Mouse (Mus musculus): ENCODE measurements around the gene Dusp18. TPM values are rescaled to one million over a fixed set of nuclear protein-coding genes. Genes with fewer than 3 reads are reported as not detected.
A peak's percentile ranks its signal among the peaks of the same experiment; 100 is the strongest.
"Not testable (repeated sequence)": the region's sequence is repeated elsewhere in the genome, so short reads cannot be mapped to it uniquely, and the experiment has no call there.

Gene Dusp18
- polyA plus RNA-seq, 1 experiment from 2014 or later = 5.6 TPM

DNA sequence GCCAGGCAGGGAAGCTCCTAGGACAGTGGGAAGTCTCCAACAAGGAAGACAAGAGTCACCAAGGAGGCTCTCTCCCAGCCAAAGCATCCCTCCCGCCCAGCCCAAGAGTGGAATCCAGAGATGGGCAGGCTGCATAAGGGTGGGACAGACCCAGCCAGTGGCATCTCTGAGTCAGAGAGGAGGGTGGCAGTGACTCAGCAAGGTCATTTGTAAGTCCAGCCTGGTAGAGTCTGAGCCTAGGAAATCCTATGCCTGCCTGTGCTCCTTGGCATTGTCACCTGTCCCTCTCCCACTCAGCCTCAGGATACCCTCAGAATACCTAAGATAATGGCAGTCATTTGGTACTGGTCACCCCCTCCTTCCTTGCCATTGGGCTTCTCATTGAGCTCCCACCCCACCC is 10.4 kb downstream of the Dusp18 start:
- H3K27ac ChIP-seq (ENCODE audit: low read length) = no peak overlapping the region
- no peaks in the 10 kb centered on the region for H3K27me3 ChIP-seq (replicated peaks; ENCODE audit: control insufficient read depth, insufficient read depth, low read length)
- ATAC-seq = no peak
- H3K9me3 ChIP-seq (ENCODE audit: control insufficient read depth, low read length) = no peaks in the 10 kb centered on the region
- H3K9ac ChIP-seq (ENCODE audit: low read depth, low read length) = no peak overlapping the region
- H3K36me3 ChIP-seq (ENCODE audit: control insufficient read depth, insufficient read depth, low read length) = no peaks in the 10 kb centered on the region
- H3K4me2 ChIP-seq (ENCODE audit: low read depth, low read length) = no peak overlapping the region
- no peaks in the 10 kb centered on the region for H3K4me1 ChIP-seq (ENCODE audit: control insufficient read depth, insufficient read depth, low read length)
- 76% methylated on average over 1 of the region's 1 CpGs for WGBS
- no peak overlapping the region for H3K4me3 ChIP-seq (ENCODE audit: low read length)

DNA sequence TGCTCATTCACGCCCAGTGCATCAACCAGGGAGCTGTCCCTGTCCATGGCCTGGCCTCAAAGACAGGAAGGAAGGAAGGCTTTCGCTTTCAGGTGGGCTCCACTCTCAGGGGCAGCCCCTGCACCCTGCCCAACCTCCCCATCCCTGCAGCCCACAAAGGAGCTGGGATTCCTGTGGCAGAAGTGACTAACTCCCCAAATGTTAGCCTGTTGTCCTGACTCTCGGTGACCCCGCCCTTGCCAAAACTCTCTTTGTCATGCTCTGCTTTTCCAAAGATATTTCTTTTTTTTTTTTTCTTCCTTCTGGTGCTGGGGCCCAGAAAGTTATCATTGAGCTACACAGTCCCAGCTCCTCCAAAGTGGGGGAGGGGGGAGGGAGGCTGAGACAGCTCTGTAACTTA is 14.2 kb downstream of the Dusp18 start:
- H3K4me2 ChIP-seq (ENCODE audit: low read depth, low read length) = no peak overlapping the region
- H3K27me3 ChIP-seq (replicated peaks; ENCODE audit: control insufficient read depth, insufficient read depth, low read length) = peaks cover 4% of the 10 kb centered on the region; the same call in 1 of the 2 replicates
- no peak overlapping the region for H3K9ac ChIP-seq (ENCODE audit: low read depth, low read length)
- H3K27ac ChIP-seq (ENCODE audit: low read length) = no peak overlapping the region
- no peaks in the 10 kb centered on the region for H3K9me3 ChIP-seq (ENCODE audit: control insufficient read depth, low read length)
- peaks cover 13% of the 10 kb centered on the region for H3K4me1 ChIP-seq (ENCODE audit: control insufficient read depth, insufficient read depth, low read length)
- H3K36me3 ChIP-seq (ENCODE audit: control insufficient read depth, insufficient read depth, low read length) = no peaks in the 10 kb centered on the region
- no peak for ATAC-seq
- WGBS = 85% methylated on average over 4 of the region's 4 CpGs
- H3K4me3 ChIP-seq (ENCODE audit: low read length) = no peak overlapping the region

DNA sequence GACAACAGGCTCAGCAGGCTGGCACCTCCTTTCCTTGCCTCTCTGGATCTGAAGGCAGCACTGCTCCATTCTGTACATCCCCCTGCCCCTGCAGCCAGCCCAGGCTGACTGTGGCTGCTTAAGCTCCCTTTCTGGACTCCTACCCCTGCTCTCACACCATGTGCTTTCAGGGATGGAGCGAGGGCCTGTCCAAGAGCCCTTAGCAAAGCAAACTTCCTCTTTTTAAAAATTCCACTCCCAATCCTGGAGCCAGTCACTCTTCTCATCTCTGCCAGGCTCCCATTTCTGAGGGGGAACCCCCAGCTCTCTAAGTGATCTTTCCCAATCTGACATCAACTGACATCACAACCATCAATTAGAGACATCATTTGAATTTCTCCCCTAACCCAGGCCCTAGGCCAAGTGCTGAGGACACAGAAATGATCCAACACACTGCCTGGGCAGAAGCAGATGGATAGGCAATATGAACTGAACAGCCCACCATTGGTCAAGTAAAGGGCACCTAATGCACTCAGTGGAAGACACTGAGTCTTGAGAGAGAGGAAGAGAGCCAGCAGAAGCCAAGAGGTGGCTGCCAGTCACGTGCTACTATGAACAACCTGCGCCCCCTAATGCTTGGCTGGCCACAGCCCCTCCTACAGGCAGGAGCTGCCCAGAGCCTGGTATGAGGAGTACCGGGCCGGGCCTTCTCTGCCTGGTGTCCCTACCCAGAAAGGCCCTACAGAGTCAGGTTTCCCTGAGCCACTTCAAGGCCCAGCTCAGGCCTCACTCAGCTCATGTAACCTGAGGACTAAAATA is 15.7 kb downstream of the Dusp18 start:
- peaks cover 4% of the 10 kb centered on the region; the same call in 1 of the 2 replicates for H3K27me3 ChIP-seq (replicated peaks; ENCODE audit: control insufficient read depth, insufficient read depth, low read length)
- no peak overlapping the region for H3K9ac ChIP-seq (ENCODE audit: low read depth, low read length)
- H3K36me3 ChIP-seq (ENCODE audit: control insufficient read depth, insufficient read depth, low read length) = no peaks in the 10 kb centered on the region
- no peak for ATAC-seq
- H3K4me3 ChIP-seq (ENCODE audit: low read length) = no peak overlapping the region
- H3K27ac ChIP-seq (ENCODE audit: low read length) = no peak overlapping the region
- 72% methylated on average over 5 of the region's 5 CpGs for WGBS
- no peak overlapping the region for H3K4me2 ChIP-seq (ENCODE audit: low read depth, low read length)
- peaks cover 13% of the 10 kb centered on the region for H3K4me1 ChIP-seq (ENCODE audit: control insufficient read depth, insufficient read depth, low read length)
- no peaks in the 10 kb centered on the region for H3K9me3 ChIP-seq (ENCODE audit: control insufficient read depth, low read length)

DNA sequence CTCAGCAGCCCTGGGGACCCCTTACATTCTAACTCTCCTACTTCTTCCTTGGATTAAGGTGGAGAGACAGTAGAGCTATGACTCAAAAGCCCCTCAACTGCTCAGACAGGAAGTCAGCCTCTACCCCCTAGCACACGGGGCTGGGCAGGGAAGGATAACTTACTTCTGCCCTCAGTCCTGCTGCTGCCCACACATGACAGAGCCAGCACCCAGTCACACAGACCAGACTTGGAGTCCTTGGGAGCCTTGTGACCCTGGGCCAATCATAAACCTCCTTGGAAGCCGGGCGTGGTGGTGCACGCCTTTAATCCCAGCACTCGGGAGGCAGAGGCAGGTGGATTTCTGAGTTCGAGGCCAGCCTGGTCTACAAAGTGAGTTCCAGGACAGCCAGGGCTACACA is 16.4 kb downstream of the Dusp18 start:
- not testable (repeated sequence) for H3K9ac ChIP-seq (ENCODE audit: low read depth, low read length); H3K4me3 ChIP-seq (ENCODE audit: low read length); H3K4me2 ChIP-seq (ENCODE audit: low read depth, low read length); H3K36me3 ChIP-seq (ENCODE audit: control insufficient read depth, insufficient read depth, low read length); ATAC-seq; H3K27me3 ChIP-seq (replicated peaks; ENCODE audit: control insufficient read depth, insufficient read depth, low read length); H3K9me3 ChIP-seq (ENCODE audit: control insufficient read depth, low read length); H3K27ac ChIP-seq (ENCODE audit: low read length)
- WGBS = 90% methylated on average over 5 of the region's 6 CpGs
- peaks cover 13% of the 10 kb centered on the region for H3K4me1 ChIP-seq (ENCODE audit: control insufficient read depth, insufficient read depth, low read length)

DNA sequence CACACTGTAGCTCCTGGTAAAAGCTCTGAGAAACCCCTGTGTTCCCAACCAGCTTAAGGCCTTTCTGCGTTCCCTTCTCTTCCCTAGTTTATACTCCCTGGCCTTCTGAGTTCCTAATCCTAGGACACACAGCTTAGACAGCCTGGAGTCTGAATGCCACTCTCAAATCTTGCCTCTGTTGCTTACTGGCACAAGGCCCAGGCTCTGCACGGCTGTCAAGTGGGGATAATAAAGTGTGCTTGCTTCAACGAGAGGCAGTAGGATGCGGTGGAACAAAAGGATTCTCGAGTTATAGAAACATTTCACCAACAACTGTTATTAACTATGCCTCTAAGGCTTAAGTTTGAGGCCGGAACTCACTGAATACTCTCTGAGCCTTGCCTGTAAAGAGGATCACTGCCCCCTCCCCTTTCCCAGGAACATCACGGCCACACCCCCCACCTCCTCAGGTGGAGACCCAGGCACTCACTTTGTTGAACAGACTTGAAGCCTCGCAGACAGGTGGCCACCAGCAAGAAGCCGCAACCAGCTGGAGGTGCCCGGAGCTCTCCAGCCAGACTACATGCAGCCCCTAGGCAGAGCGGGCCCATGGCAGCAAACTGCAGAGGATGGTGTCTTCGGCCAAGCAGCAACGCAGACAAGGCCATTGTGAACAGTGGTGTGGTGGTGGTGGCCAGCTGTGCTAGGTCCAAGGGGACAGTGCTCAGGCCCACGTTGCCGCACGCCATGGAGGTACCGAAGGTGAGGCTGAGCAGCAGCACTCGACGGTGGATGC is 17.2 kb downstream of the Dusp18 start:
- Histone ChIP-seq H3K9ac (ENCODE audit: low read depth, low read length) (peak overlapping the region; percentile 67; the same call in 1 of the 2 replicates), H3K27me3 (replicated peaks; ENCODE audit: control insufficient read depth, insufficient read depth, low read length) (peaks cover 4% of the 10 kb centered on the region; the same call in 1 of the 2 replicates), H3K4me2 (ENCODE audit: low read depth, low read length) (peak overlapping the region; percentile 89), H3K4me3 (ENCODE audit: low read length) (peak overlapping the region; percentile 59), H3K9me3 (ENCODE audit: control insufficient read depth, low read length) (no peaks in the 10 kb centered on the region), H3K36me3 (ENCODE audit: control insufficient read depth, insufficient read depth, low read length) (no peaks in the 10 kb centered on the region), H3K4me1 (ENCODE audit: control insufficient read depth, insufficient read depth, low read length) (peaks cover 13% of the 10 kb centered on the region), H3K27ac (ENCODE audit: low read length) (no peak overlapping the region)
- ATAC-seq = no peak
- WGBS = 28% methylated on average over 19 of the region's 19 CpGs

DNA sequence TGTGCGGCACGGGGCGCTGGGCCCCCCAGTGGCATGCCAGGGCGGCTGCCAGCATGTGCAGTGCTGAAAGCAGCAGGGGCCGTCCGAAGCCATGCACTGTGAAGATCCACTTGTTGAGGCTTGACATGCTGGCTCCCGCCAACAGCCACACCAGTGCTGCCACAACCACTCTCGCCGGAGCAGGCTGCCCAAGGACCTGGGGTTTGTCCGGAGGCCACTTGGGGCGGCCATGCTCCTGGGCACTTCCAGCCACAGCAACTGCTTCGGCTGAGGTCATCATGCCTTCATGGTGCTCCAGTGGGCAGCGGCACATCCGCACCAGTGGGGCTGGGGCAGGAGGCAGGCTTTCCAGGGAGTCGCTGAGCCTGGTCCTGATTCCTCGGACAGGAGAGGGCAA is 17.8 kb downstream of the Dusp18 start:
- WGBS = 7% methylated on average over 16 of the region's 16 CpGs
- Histone ChIP-seq H3K9ac (ENCODE audit: low read depth, low read length) (peak overlapping the region; percentile 67), H3K4me3 (ENCODE audit: low read length) (peak overlapping the region; percentile 59), H3K9me3 (ENCODE audit: control insufficient read depth, low read length) (no peaks in the 10 kb centered on the region), H3K27me3 (replicated peaks; ENCODE audit: control insufficient read depth, insufficient read depth, low read length) (peaks cover 4% of the 10 kb centered on the region; the same call in 1 of the 2 replicates), H3K27ac (ENCODE audit: low read length) (no peak overlapping the region), H3K4me2 (ENCODE audit: low read depth, low read length) (peak overlapping the region; percentile 89), H3K4me1 (ENCODE audit: control insufficient read depth, insufficient read depth, low read length) (peaks cover 13% of the 10 kb centered on the region), H3K36me3 (ENCODE audit: control insufficient read depth, insufficient read depth, low read length) (no peaks in the 10 kb centered on the region)
- ATAC-seq = 0 out of 2 replicates have a peak, but pooled peaks have one; percentile 12

DNA sequence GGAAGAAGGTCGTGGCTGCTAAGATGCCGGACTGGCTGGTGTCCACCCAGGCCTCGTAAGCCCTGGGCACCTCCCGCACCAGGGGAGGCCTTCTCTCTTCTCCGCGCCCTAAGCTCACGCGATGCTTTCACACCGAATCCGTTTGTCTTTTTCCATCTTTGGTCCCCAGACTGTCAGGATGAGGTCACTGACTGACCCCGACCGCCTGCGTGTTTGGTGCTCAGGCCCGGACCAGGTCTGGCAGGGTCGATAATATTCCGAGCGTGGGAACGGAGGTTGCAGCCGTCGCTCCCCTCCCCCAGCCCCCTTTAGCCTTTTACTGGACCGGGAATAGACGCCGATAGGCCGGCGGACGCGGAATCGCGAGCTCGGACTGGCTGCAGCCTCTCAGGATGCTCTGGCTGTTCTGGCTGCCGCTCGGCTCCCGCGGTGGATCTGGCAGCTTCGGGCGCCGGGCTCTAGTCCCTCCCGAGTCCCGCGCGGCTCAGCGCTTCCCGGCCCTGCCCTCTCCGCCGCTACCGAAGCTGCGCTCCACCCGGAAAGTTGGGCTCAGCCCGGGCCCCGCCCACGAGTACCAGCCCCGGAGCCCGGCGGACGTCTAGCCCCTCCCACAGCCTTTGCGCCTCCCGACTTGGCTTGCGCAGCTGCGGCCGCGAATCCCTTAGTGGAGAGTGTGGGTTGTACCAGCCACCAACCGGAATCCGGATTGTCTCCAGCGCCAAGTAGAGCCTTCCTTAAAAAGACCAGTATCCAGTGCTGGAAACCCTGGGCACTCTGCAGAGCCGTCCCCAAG is 18.5 kb downstream of the Dusp18 start:
- peak overlapping the region; percentile 89 for H3K4me2 ChIP-seq (ENCODE audit: low read depth, low read length)
- peak overlapping the region; percentile 30 for H3K27ac ChIP-seq (ENCODE audit: low read length)
- peak overlapping the region; percentile 67 for H3K9ac ChIP-seq (ENCODE audit: low read depth, low read length)
- under 1% methylated on average over 65 of the region's 65 CpGs for WGBS
- no peaks in the 10 kb centered on the region for H3K36me3 ChIP-seq (ENCODE audit: control insufficient read depth, insufficient read depth, low read length)
- H3K4me1 ChIP-seq (ENCODE audit: control insufficient read depth, insufficient read depth, low read length) = peaks cover 13% of the 10 kb centered on the region
- H3K9me3 ChIP-seq (ENCODE audit: control insufficient read depth, low read length) = no peaks in the 10 kb centered on the region
- peak overlapping the region; percentile 59 for H3K4me3 ChIP-seq (ENCODE audit: low read length)
- peaks cover 4% of the 10 kb centered on the region; the same call in 1 of the 2 replicates for H3K27me3 ChIP-seq (replicated peaks; ENCODE audit: control insufficient read depth, insufficient read depth, low read length)
- ATAC-seq = peak; percentile 85

DNA sequence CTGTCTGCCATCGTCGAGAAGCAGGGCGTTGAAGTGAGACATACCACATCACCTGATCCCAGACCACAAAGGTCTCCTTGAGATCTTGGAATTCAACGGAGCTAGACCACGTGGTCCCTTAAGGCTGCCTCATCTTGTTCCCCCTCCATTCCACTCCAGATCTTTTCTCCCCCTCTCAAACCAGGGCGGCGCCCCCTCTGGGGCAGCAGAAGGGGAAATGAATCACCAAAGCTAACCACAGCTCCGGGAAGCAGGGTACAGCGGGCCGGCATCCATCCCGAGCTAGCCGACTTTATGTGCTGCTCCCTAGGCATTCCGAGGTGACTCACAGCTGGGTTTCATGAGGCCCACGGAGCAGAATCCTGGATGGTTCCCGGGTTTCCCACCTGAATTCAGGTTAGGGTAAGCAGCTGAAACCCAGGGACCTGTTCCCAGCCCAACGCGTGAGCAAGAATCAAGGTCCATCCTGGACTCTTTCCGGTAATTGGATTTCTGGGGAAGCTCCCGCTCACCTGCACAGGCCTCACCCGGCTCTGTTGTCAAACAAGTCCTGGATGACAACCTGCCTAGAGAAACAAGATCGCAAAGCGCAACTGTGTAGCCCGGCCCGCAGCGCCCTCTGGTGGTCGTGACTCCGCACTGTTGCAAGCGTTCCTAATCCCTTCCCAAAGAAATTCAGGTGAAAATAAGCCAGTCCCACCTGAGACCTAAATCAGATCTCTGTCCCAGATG is 19.2 kb downstream of the Dusp18 start, which contains the start of gene Slc35e4:
Gene Slc35e4 (minus strand): TSS at position 556 of the 732 bp plus-strand sequence.
- H3K9ac ChIP-seq (ENCODE audit: low read depth, low read length) = peak within 1 kb of the TSS; percentile 67
- peak; percentile 71 for ATAC-seq
- H3K36me3 ChIP-seq (ENCODE audit: control insufficient read depth, insufficient read depth, low read length) = no peaks in the 10 kb centered on the region
- H3K27me3 ChIP-seq (replicated peaks; ENCODE audit: control insufficient read depth, insufficient read depth, low read length) = peaks cover 4% of the 10 kb centered on the region; the same call in 1 of the 2 replicates
- WGBS = under 1% methylated on average over 28 of the region's 28 CpGs
- no peaks in the 10 kb centered on the region for H3K9me3 ChIP-seq (ENCODE audit: control insufficient read depth, low read length)
- peak within 1 kb of the TSS; percentile 30 for H3K27ac ChIP-seq (ENCODE audit: low read length)
- peaks cover 13% of the 10 kb centered on the region for H3K4me1 ChIP-seq (ENCODE audit: control insufficient read depth, insufficient read depth, low read length)
- H3K4me2 ChIP-seq (ENCODE audit: low read depth, low read length) = peak within 1 kb of the TSS; percentile 89
- H3K4me3 ChIP-seq (ENCODE audit: low read length) = peak within 1 kb of the TSS; percentile 59

All from intestine, embryonic 16.5 days (tissue).